Mouse (Mus musculus) hematopoietic stem cell, adult 5-6 weeks (primary cell): ENCODE measurements around the gene Ninj2. TPM values are rescaled to one million over a fixed set of nuclear protein-coding genes. Genes with fewer than 3 reads are reported as not detected.

Experiments
- ATAC-seq, 2 experiments: fragments of 125-278 bp in 1 of 2; replicated peaks in 1 of 2; 2 replicates each; pipeline ENCODE4 v1.8.0; 2016 to 2017; ENCODE audit warnings: inconsistent platforms in 2 of 2, mild to moderate bottlenecking in 2 of 2, moderate number of reproducible peaks in 2 of 2, low read depth in 1 of 2, moderate TSS enrichment in 1 of 2; ENCODE audit not compliant: low FRiP score in 2 of 2, poor library complexity in 2 of 2, severe bottlenecking in 2 of 2, insufficient read depth in 1 of 2, low TSS enrichment in 1 of 2
- total RNA-seq: library from RNA; stranded (forward); fragments of 172-1452, 232-1000 nt; gene quantifications from 2 replicates; pipeline ENCODE4 v1.2.3, GENCODE M21; 2017

Ninj2 gene
- total RNA-seq, 1 experiment from 2014 or later, result not detected

GRCm38 (mm10) chr6:120111984-120112803 is 19.0 kb downstream of the Ninj2 start:
- peak; percentile 96 for ATAC-seq

- no peak for ATAC-seq
Observed at GRCm38 (mm10) chr6:120113856-120114255, 20.7 kb downstream of the Ninj2 start.

- ATAC-seq, result no peak
Observed at GRCm38 (mm10) chr6:120114271-120114670, 21.1 kb downstream of the Ninj2 start.

- ATAC-seq, result no peak
Observed at GRCm38 (mm10) chr6:120114698-120115097, 21.5 kb downstream of the Ninj2 start.

- ATAC-seq, result no peak
Observed at GRCm38 (mm10) chr6:120115443-120115842, 22.3 kb downstream of the Ninj2 start.

GRCm38 (mm10) chr6:120119824-120120223 is 26.7 kb downstream of the Ninj2 start:
- ATAC-seq, result no peak

- ATAC-seq, result peak; percentile 56 to 67; a peak in 3 of 4 replicates
Observed at GRCm38 (mm10) chr6:120124688-120125087, 31.5 kb downstream of the Ninj2 start.

GRCm38 (mm10) chr6:120126456-120126855 is 33.3 kb downstream of the Ninj2 start:
- ATAC-seq, result no peak

- ATAC-seq, result no peak
Observed at GRCm38 (mm10) chr6:120127321-120127720, 34.2 kb downstream of the Ninj2 start.

- peak; percentile 89 to 97 for ATAC-seq
Observed at GRCm38 (mm10) chr6:120134748-120135147, 41.6 kb downstream of the Ninj2 start.

- no peak for ATAC-seq
Observed at GRCm38 (mm10) chr6:120145439-120145838, 52.3 kb downstream of the Ninj2 start.

- no peak for ATAC-seq
Observed at GRCm38 (mm10) chr6:120146676-120147075, 53.5 kb downstream of the Ninj2 start.

- no peak for ATAC-seq
Observed at GRCm38 (mm10) chr6:120147411-120147810, 54.3 kb downstream of the Ninj2 start.

- no peak for ATAC-seq
Observed at GRCm38 (mm10) chr6:120148716-120149392, 55.7 kb downstream of the Ninj2 start.

GRCm38 (mm10) chr6:120149458-120150120 is 56.4 kb downstream of the Ninj2 start:
- ATAC-seq, result peak; percentile 57 to 70

GRCm38 (mm10) chr6:120150206-120150605 is 57.1 kb downstream of the Ninj2 start:
- no peak for ATAC-seq

GRCm38 (mm10) chr6:120151616-120152053 is 58.5 kb downstream of the Ninj2 start:
- no peak for ATAC-seq
